Mouse (Mus musculus) 416B (cell line): ENCODE data around the gene Ddias.

Source experiments
- DNase-seq: peaks from one replicate; pipeline ENCODE4 v3.0.0; 2011; ENCODE audit warnings: low read depth

The Ddias gene

GRCm38 (mm10) chr7:92866526-92866925 is 7.5 kb downstream of the Ddias start:
- peak; percentile 66 for DNase-seq

DNA sequence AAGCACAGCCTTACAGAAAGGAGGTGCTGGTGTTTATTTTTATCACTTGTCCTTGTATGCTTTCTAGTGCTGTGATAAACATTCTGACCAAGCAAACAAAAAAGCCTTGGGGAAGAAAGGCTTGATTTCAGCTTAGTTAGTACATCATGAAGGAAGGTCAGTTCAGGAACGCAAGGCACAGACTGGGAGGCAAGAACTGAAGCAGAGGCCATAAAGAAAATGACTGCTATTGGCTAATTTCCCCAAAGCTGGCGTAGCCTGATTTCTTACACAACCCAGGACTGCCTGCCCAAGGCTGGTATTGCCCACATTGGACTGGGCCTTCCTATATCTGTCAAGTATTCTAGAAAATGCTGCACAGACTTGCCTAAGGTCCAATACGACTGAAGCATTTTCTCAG is 25.8 kb downstream of the Ddias start:
- no peak for DNase-seq

- no peak for DNase-seq
Observed at GRCm38 (mm10) chr7:92842254-92842653, 31.8 kb downstream of the Ddias start.

GRCm38 (mm10) chr7:92837907-92838306 is 36.1 kb downstream of the Ddias start:
- no peak for DNase-seq

DNA sequence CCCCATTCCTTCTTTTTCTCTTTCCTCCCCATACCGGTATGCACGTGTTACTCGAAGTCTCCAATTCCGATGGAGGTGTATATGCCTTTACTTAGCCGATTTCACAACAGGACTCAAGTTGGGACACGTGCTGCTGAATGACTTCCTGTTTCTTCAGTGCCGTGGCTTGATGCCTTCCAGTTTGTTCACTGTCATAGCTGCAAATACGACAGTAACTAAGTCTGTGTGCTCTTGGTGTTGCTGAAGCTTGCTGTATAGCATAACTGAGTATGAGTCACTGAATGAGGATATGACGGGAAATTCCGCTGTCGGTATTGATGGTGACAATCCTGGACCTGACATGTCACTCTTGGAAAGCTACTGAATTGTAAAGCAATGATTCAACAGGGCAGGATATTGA is 36.8 kb downstream of the Ddias start:
- DNase-seq = peak; percentile 88

DNA sequence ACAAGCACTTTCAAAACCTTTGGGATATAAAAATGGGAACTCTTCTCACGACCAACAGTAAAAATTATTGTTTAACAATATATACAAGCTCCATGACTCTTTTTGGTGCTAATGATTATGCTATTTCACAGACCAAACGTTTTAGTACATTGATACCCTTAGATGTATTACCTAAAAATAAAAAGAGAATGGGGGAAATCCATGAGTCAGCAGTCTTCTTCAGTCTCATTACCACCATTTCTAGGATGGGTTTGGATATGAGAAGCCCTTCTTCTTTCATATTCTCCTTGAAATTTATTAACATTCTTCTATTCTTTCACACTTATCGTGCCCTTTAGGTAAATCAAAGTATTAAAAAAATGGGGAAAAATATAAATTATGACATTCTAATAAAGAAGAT is 37.6 kb downstream of the Ddias start:
- no peak for DNase-seq

DNA sequence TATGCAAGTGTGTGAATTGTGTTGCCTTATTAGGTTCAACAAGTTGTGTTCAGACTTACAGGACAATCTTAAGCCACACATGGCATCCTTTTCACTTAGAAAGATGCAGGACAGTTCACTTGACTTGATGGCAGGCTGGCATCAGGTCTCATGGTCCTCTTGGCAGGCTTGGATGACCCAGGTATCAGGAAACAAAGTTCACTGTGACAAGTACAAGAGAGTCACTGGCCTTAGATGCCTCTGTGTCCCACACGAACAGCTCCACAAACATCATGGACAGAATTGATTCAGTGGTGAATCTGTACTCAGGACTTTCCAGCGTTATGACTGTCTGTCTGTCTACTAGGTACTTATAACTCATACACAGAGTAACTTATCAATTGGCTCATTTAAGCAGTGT is 39.7 kb downstream of the Ddias start:
- no peak for DNase-seq

DNA sequence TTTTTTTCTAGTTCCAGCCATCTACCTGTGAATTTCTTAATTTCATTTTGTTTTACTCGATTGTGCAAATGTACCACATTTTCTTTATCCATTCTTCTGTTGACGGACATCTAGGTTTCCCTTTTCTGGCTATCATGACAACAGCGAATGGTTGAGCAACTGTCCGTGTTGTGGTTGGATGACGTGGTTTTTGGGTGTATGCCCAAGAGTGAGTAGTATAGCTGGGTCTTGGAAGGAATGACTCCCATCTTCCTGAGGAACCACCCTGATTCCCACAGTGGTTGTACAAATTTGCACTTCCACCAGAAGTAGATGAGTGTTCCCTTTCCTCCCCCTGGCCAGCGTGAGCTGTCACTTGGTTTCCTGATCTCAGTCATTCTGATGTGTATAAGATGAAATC is 41.7 kb downstream of the Ddias start:
- DNase-seq = peak; percentile 97

DNA sequence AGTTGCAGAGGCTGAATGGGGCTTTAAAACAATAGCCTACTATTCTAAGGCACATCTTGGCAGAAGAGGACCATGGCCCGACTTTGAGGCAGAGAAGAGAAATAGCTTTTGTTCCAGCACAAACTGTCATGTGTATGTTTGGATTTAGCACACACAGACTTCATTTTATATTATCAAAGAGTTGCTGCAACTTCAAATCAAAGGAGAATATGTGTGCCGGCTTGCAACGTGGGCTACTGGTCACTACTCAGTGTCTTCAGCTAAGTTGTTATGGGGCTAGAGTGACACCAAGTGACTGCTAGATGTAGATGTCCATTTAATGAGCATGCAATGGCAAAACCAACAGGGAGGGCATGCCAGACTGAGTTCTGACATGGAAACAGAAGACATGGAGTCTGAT is 46.1 kb downstream of the Ddias start:
- DNase-seq = peak; percentile 45

DNA sequence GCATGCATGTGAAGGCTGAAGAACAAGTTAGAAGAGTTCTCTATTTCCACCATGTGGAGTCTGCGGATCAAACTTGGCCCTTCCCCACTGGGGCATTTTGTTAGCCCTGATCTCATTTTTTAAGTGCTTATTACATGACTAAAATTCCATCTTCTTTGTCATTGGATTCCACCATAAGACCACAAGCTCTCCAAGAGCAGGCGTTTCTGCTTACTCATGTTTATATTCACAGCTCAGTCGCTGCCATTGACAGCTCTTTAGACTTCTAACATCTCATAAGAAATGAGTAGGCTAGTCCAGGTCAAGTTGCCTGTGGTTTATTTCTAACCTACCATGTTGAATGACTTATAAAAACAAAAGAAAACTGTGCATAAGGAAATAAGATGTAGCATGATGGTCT is 47.8 kb downstream of the Ddias start:
- DNase-seq = no peak

GRCm38 (mm10) chr7:92822409-92823101 is 51.5 kb downstream of the Ddias start:
- DNase-seq = no peak

DNA sequence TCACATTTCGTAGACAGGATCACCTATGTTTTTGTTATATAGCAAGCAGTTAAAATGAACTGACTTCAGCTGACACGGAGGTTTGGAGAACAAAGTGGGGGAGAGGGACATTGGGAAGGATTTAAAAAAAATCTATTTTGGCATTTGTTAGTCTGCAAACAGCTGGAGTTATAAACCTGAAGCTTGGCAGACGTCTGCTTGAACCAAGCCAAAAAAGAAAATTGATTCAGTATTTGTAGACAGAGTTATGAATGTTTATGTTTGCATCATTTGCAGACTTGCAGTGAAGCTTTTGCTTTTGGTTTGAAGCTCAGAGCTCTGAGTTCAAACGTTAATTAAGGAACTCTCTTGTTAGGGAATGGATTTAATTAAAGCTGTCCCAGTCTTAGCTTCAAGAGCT is 52.2 kb downstream of the Ddias start:
- DNase-seq = no peak

DNA sequence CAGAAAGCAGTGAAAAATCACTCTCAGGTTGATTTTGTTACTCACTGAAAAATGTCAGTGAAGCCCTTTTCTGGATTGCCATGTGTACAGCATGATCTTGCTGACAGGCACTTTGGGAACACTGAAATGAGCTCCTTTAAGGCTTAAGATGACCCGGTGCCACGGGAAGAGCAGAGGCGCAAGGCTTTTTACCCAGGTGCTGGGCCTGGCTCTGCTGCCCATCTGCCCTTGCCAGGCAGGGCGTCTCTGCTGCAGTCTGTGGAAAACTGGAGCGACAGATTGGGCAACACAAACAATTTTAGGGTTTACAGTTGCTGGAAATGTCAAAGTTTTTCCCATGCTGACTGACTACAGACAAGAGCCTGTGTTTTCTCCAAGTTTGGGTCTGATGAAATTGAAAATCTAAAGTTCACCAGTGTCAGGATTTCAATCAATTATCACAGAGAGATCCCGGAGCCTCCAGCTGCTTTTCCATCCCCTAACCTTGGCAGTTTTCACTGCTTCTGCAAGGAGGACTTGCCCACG is 53.0 kb downstream of the Ddias start:
- no peak for DNase-seq

GRCm38 (mm10) chr7:92820410-92820809 is 53.6 kb downstream of the Ddias start:
- DNase-seq = no peak

DNA sequence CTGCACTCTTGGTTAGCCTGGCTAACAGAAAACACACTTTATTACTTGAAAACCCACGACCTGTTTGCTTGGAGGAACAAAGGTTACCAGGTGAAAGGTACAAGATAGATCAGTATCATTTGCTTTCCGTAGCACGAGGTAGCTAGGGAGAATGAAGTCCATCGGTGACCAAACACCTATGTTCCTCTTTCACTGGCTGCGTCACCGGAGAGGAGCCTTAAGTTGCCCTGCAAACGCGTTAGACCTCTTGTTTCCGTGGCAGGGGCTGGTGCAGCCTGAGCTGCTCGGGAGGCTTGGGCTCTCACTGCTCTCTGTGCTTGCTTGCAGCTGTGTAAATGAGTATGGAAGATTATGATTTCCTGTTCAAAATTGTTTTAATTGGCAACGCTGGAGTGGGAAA is 54.4 kb downstream of the Ddias start:
- DNase-seq = no peak

DNA sequence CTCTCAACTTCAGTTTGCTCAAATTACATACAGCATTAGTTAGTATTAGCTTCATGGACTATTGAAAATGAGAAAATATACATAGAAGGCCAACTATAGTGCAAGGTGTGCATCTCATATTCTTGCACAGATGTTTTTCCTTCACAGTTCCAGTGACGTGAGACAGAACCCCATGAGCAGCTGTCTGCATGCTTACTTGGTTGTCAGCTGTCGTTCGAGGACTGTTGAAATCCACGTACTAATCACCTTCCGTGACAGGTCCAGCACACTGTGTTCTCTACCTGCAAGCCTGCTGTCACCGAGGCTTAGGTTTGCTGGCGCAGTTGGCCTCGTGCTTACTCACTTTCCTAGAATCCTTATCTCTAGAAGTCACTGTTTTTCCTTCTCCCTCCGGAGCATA is 56.2 kb downstream of the Ddias start:
- DNase-seq = no peak

DNA sequence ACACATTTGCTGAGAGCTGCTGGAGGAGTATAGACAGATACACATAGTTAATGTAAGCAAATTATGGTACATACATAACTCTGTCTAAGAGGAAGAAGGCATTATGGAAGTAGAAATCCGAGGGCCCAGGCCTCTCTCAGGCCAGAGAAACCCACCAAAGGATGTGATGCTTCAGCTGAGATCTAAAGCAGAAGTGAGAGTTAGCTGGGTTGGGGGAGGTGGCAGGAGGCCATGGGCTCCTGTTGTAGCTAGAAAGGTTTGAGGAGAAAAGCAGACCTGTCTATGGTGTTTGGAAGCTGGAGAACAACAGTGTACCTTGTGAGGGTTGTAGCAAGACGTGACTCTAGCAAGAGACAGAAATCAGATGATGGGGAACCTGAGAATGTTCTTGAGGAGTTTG is 56.8 kb downstream of the Ddias start:
- DNase-seq = no peak

DNA sequence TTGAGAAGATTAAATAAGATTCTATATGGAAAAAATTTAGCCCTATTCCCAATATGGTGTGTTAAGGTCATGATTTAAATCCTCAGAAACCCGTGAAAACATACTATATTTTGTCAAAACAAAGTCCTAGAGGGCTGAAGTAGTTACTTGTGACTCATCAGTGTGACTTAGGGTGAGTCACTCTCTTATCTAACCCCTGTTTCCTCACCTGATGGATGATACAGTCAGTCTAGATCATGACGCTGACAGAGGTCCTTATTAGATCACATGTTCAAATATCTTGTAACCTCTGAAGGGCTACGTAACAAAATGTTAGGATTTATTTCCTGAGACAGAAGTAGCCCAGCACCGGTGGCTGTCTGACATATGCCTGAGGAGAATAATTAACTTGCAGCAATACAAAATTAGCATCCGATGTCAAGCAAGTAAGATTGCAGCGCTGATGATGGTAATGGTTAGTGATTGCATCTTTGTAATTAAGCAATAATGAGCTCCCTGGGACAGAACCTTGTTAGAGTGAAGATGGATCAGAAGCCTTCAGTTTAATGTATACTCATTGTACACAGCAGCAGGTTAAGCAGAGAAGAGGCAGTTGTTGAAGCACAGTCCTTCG is 62.3 kb downstream of the Ddias start:
- DNase-seq = peak; percentile 78
